Mouse (Mus musculus): ENCODE data around the gene Emcn. TPM values are rescaled to one million over a fixed set of nuclear protein-coding genes. Genes with fewer than 3 reads are reported as not detected.

Emcn gene
- polyA plus RNA-seq, 1 experiment from 2014 or later: 2.1 TPM

- ATAC-seq (ENCODE audit: insufficient read depth): no peak
- no peak overlapping the region for H3K4me3 ChIP-seq (replicated peaks)
- WGBS (ENCODE audit: insufficient replicate concordance): 66% methylated on average over 9 of the region's 9 CpGs
Observed at GRCm38 (mm10) chr3:137329898-137330297, 11.0 kb upstream of the Emcn start.

GRCm38 (mm10) chr3:137330950-137331349, 9.9 kb upstream of the Emcn start:
- Histone ChIP-seq H3K9me3 (replicated peaks) (no peaks in the 10 kb centered on the region), H3K4me3 (replicated peaks) (no peak overlapping the region), H3K27ac (replicated peaks) (no peak overlapping the region), H3K27me3 (no peaks in the 10 kb centered on the region), H3K9ac (no peak overlapping the region), H3K36me3 (replicated peaks) (no peaks in the 10 kb centered on the region), H3K4me1 (replicated peaks) (no peaks in the 10 kb centered on the region), H3K4me2 (no peak overlapping the region)
- ATAC-seq (ENCODE audit: insufficient read depth): no peak
- WGBS (ENCODE audit: insufficient replicate concordance): 31% methylated on average over 4 of the region's 4 CpGs

More at GRCm38 (mm10) chr3:137329898-137330297, 11.0 kb upstream of the Emcn start:
- H3K27me3 ChIP-seq: no peaks in the 10 kb centered on the region
- H3K4me2 ChIP-seq: no peak overlapping the region
- no peaks in the 10 kb centered on the region for H3K36me3 ChIP-seq (replicated peaks)
- H3K9me3 ChIP-seq (replicated peaks): no peaks in the 10 kb centered on the region
- no peak overlapping the region for H3K9ac ChIP-seq
- no peak overlapping the region for H3K27ac ChIP-seq (replicated peaks)
- no peaks in the 10 kb centered on the region for H3K4me1 ChIP-seq (replicated peaks)

GRCm38 (mm10) chr3:137332531-137332930, 8.3 kb upstream of the Emcn start:
- Histone ChIP-seq H3K36me3 (replicated peaks) (no peaks in the 10 kb centered on the region), H3K27ac (replicated peaks) (no peak overlapping the region), H3K9ac (no peak overlapping the region), H3K4me2 (no peak overlapping the region), H3K9me3 (replicated peaks) (no peaks in the 10 kb centered on the region), H3K4me3 (replicated peaks) (no peak overlapping the region), H3K27me3 (no peaks in the 10 kb centered on the region), H3K4me1 (replicated peaks) (no peaks in the 10 kb centered on the region)
- ATAC-seq (ENCODE audit: insufficient read depth): no peak
- 48% methylated on average over 4 of the region's 4 CpGs for WGBS (ENCODE audit: insufficient replicate concordance)

- ATAC-seq (ENCODE audit: insufficient read depth): no peak
- 79% methylated on average over 4 of the region's 4 CpGs for WGBS (ENCODE audit: insufficient replicate concordance)
- H3K4me3 ChIP-seq (replicated peaks): no peak overlapping the region
Observed at GRCm38 (mm10) chr3:137335957-137336356, 4.9 kb upstream of the Emcn start.

GRCm38 (mm10) chr3:137343446-137343845, 2.6 kb downstream of the Emcn start:
- Histone ChIP-seq H3K4me1 (replicated peaks) (no peaks in the 10 kb centered on the region), H3K27me3 (no peaks in the 10 kb centered on the region), H3K4me3 (replicated peaks) (no peak overlapping the region), H3K4me2 (no peak overlapping the region), H3K36me3 (replicated peaks) (no peaks in the 10 kb centered on the region), H3K27ac (replicated peaks) (no peak overlapping the region), H3K9ac (no peak overlapping the region), H3K9me3 (replicated peaks) (no peaks in the 10 kb centered on the region)
- WGBS (ENCODE audit: insufficient replicate concordance): 34% methylated on average over 5 of the region's 5 CpGs
- no peak for ATAC-seq (ENCODE audit: insufficient read depth)

More at GRCm38 (mm10) chr3:137335957-137336356, 4.9 kb upstream of the Emcn start:
- H3K36me3 ChIP-seq (replicated peaks): no peaks in the 10 kb centered on the region
- no peak overlapping the region for H3K4me2 ChIP-seq
- no peaks in the 10 kb centered on the region for H3K4me1 ChIP-seq (replicated peaks)
- H3K9ac ChIP-seq: no peak overlapping the region
- no peaks in the 10 kb centered on the region for H3K9me3 ChIP-seq (replicated peaks)
- H3K27ac ChIP-seq (replicated peaks): no peak overlapping the region
- no peaks in the 10 kb centered on the region for H3K27me3 ChIP-seq

GRCm38 (mm10) chr3:137351882-137352281, 11.0 kb downstream of the Emcn start:
- Histone ChIP-seq H3K4me1 (replicated peaks) (no peaks in the 10 kb centered on the region), H3K4me2 (no peak overlapping the region), H3K4me3 (replicated peaks) (no peak overlapping the region), H3K27me3 (no peaks in the 10 kb centered on the region), H3K36me3 (replicated peaks) (no peaks in the 10 kb centered on the region), H3K27ac (replicated peaks) (no peak overlapping the region), H3K9ac (no peak overlapping the region), H3K9me3 (replicated peaks) (no peaks in the 10 kb centered on the region)
- WGBS (ENCODE audit: insufficient replicate concordance): 62% methylated on average over 5 of the region's 5 CpGs
- ATAC-seq (ENCODE audit: insufficient read depth): no peak

- 52% methylated on average over 4 of the region's 4 CpGs for WGBS (ENCODE audit: insufficient replicate concordance)
- Histone ChIP-seq H3K4me1 (replicated peaks) (no peaks in the 10 kb centered on the region), H3K4me2 (no peak overlapping the region), H3K9ac (no peak overlapping the region), H3K9me3 (replicated peaks) (no peaks in the 10 kb centered on the region), H3K27ac (replicated peaks) (no peak overlapping the region), H3K27me3 (no peaks in the 10 kb centered on the region), H3K36me3 (replicated peaks) (no peaks in the 10 kb centered on the region), H3K4me3 (replicated peaks) (no peak overlapping the region)
- ATAC-seq (ENCODE audit: insufficient read depth): no peak
Observed at GRCm38 (mm10) chr3:137356697-137357096, 15.8 kb downstream of the Emcn start.

- no peak for ATAC-seq (ENCODE audit: insufficient read depth)
- H3K4me2 ChIP-seq: no peak overlapping the region
- no peaks in the 10 kb centered on the region for H3K9me3 ChIP-seq (replicated peaks)
- no peaks in the 10 kb centered on the region for H3K27me3 ChIP-seq
- WGBS (ENCODE audit: insufficient replicate concordance): 75% methylated on average over 6 of the region's 6 CpGs
- no peak overlapping the region for H3K4me3 ChIP-seq (replicated peaks)
- H3K9ac ChIP-seq: no peak overlapping the region
- H3K27ac ChIP-seq (replicated peaks): no peak overlapping the region
- H3K36me3 ChIP-seq (replicated peaks): no peaks in the 10 kb centered on the region
- H3K4me1 ChIP-seq (replicated peaks): no peaks in the 10 kb centered on the region
Observed at GRCm38 (mm10) chr3:137367123-137367825, 26.4 kb downstream of the Emcn start.

GRCm38 (mm10) chr3:137367826-137368325, 27.0 kb downstream of the Emcn start:
- no peaks in the 10 kb centered on the region for H3K4me1 ChIP-seq (replicated peaks)
- no peak overlapping the region for H3K4me2 ChIP-seq
- H3K27me3 ChIP-seq: no peaks in the 10 kb centered on the region
- H3K27ac ChIP-seq (replicated peaks): no peak overlapping the region
- ATAC-seq (ENCODE audit: insufficient read depth): no peak
- no peak overlapping the region for H3K4me3 ChIP-seq (replicated peaks)
- no peak overlapping the region for H3K9ac ChIP-seq
- 49% methylated on average over 3 of the region's 3 CpGs for WGBS (ENCODE audit: insufficient replicate concordance)
- H3K36me3 ChIP-seq (replicated peaks): no peaks in the 10 kb centered on the region
- H3K9me3 ChIP-seq (replicated peaks): no peaks in the 10 kb centered on the region

GRCm38 (mm10) chr3:137372854-137373253, 32.0 kb downstream of the Emcn start:
- no peak overlapping the region for H3K27ac ChIP-seq (replicated peaks)
- H3K9ac ChIP-seq: no peak overlapping the region
- no peaks in the 10 kb centered on the region for H3K27me3 ChIP-seq
- no peaks in the 10 kb centered on the region for H3K4me1 ChIP-seq (replicated peaks)
- no peak overlapping the region for H3K4me3 ChIP-seq (replicated peaks)
- ATAC-seq (ENCODE audit: insufficient read depth): no peak
- 66% methylated on average over 4 of the region's 4 CpGs for WGBS (ENCODE audit: insufficient replicate concordance)
- no peaks in the 10 kb centered on the region for H3K36me3 ChIP-seq (replicated peaks)
- H3K4me2 ChIP-seq: no peak overlapping the region
- H3K9me3 ChIP-seq (replicated peaks): no peaks in the 10 kb centered on the region

GRCm38 (mm10) chr3:137382311-137382710, 41.4 kb downstream of the Emcn start:
- WGBS (ENCODE audit: insufficient replicate concordance): 48% methylated on average over 2 of the region's 2 CpGs
- no peak overlapping the region for H3K9ac ChIP-seq

GRCm38 (mm10) chr3:137395588-137395987, 54.7 kb downstream of the Emcn start:
- H3K4me3 ChIP-seq (replicated peaks): no peak overlapping the region

More at GRCm38 (mm10) chr3:137382311-137382710, 41.4 kb downstream of the Emcn start:
- ATAC-seq (ENCODE audit: insufficient read depth): no peak
- no peaks in the 10 kb centered on the region for H3K36me3 ChIP-seq (replicated peaks)
- H3K4me3 ChIP-seq (replicated peaks): no peak overlapping the region
- H3K9me3 ChIP-seq (replicated peaks): no peaks in the 10 kb centered on the region
- no peaks in the 10 kb centered on the region for H3K4me1 ChIP-seq (replicated peaks)
- H3K4me2 ChIP-seq: no peak overlapping the region
- H3K27ac ChIP-seq (replicated peaks): no peak overlapping the region
- no peaks in the 10 kb centered on the region for H3K27me3 ChIP-seq

More at GRCm38 (mm10) chr3:137395588-137395987, 54.7 kb downstream of the Emcn start:
- H3K27ac ChIP-seq (replicated peaks): no peak overlapping the region
- H3K4me1 ChIP-seq (replicated peaks): no peaks in the 10 kb centered on the region
- ATAC-seq (ENCODE audit: insufficient read depth): no peak
- H3K27me3 ChIP-seq: no peaks in the 10 kb centered on the region
- no peak overlapping the region for H3K9ac ChIP-seq
- H3K36me3 ChIP-seq (replicated peaks): no peaks in the 10 kb centered on the region
- H3K9me3 ChIP-seq (replicated peaks): no peaks in the 10 kb centered on the region
- H3K4me2 ChIP-seq: no peak overlapping the region
- 58% methylated on average over 11 of the region's 11 CpGs for WGBS (ENCODE audit: insufficient replicate concordance)
